Mouse (Mus musculus): ENCODE data around the gene Plcxd2. TPM values are rescaled to one million over a fixed set of nuclear protein-coding genes. Genes with fewer than 3 reads are reported as not detected.
A peak's percentile ranks its signal among the peaks of the same experiment; 100 is the strongest.

Gene Plcxd2
- polyA plus RNA-seq, 1 experiment: 16.2 TPM

DNA sequence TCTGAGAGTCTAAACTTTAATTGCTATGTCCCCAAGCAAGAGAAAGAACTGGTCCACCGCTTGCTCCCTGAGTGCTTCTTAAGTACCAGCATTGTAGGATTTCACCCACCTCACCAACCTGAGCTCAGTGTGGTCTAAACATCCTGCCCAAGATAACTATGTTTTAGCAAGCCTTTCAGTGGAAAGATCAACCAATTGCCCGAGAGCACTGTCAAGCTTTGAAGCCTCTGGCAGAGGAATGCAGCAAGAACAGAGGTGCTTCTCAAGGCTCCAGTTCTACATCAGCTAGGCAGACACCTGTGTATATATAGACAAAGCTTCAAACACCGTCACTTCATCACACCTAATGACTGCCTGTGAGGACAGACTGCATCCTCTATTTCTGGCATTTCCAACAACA is 1.3 kb downstream of the Plcxd2 start:
- DNase-seq: peak; percentile 38
- H3K36me3 ChIP-seq (ENCODE audit: control insufficient read depth, insufficient read depth, low read length): no peaks in the 10 kb centered on the region
- WGBS: 22% methylated on average over 3 of the region's 3 CpGs
- H3K4me3 ChIP-seq (ENCODE audit: control insufficient read depth, insufficient read depth, low read length): no peak overlapping the region; the same call in 1 of the 2 replicates
- peaks cover 18% of the 10 kb centered on the region for H3K4me1 ChIP-seq (replicated peaks; ENCODE audit: control insufficient read depth, insufficient read depth, low read length)
- TF ChIP-seq CTCF (IDR thresholded peaks at IDR 0.05; ENCODE audit: borderline replicate concordance, control insufficient read depth, extremely low read depth, insufficient read depth, low read length, poor library complexity) (no peak), POLR2A (IDR thresholded peaks at IDR 0.05; ENCODE audit: control insufficient read depth, extremely low read depth, insufficient read depth, low read length, poor library complexity) (no peak)
- no peaks in the 10 kb centered on the region for H3K27me3 ChIP-seq (ENCODE audit: control insufficient read depth, insufficient read depth, low read length)
- peak overlapping the region; percentile 62; the same call in 1 of the 2 replicates for H3K27ac ChIP-seq (ENCODE audit: control insufficient read depth, insufficient read depth, low read length)

DNA sequence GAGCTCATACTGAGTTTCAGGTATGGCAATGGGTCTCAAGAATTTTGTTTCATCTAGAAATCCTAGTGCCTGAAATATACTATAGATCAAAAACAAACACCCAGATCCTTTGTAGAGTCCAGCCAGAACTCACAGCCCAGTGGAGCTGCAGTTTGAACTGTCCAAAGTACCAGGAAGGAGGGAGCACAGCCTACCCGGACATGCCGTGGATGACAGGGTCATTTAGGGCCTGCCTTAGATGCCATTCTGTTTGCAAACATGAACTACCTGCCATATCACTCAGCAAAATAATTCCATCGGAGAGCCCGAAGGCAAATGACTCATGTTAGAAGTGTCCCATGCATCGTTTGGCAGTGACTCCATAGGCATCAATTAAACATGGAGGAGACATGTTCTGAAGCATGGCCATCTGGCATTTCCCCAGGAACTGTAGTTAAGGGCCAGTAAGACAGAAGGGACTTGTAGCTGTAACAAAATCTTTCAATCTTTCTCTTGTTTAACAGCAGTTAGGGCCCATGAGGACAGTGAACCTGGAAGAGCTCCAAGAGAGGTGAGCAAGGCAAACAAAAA is 1.9 kb downstream of the Plcxd2 start:
- Histone ChIP-seq H3K27me3 (ENCODE audit: control insufficient read depth, insufficient read depth, low read length) (no peaks in the 10 kb centered on the region), H3K27ac (ENCODE audit: control insufficient read depth, insufficient read depth, low read length) (peak overlapping the region; percentile 62; the same call in 1 of the 2 replicates), H3K4me3 (ENCODE audit: control insufficient read depth, insufficient read depth, low read length) (no peak overlapping the region; the same call in 1 of the 2 replicates), H3K36me3 (ENCODE audit: control insufficient read depth, insufficient read depth, low read length) (no peaks in the 10 kb centered on the region), H3K4me1 (replicated peaks; ENCODE audit: control insufficient read depth, insufficient read depth, low read length) (peaks cover 20% of the 10 kb centered on the region)
- WGBS: 91% methylated on average over 5 of the region's 5 CpGs
- DNase-seq: no peak
- TF ChIP-seq CTCF (IDR thresholded peaks at IDR 0.05; ENCODE audit: borderline replicate concordance, control insufficient read depth, extremely low read depth, insufficient read depth, low read length, poor library complexity) (no peak), POLR2A (IDR thresholded peaks at IDR 0.05; ENCODE audit: control insufficient read depth, extremely low read depth, insufficient read depth, low read length, poor library complexity) (no peak)

DNA sequence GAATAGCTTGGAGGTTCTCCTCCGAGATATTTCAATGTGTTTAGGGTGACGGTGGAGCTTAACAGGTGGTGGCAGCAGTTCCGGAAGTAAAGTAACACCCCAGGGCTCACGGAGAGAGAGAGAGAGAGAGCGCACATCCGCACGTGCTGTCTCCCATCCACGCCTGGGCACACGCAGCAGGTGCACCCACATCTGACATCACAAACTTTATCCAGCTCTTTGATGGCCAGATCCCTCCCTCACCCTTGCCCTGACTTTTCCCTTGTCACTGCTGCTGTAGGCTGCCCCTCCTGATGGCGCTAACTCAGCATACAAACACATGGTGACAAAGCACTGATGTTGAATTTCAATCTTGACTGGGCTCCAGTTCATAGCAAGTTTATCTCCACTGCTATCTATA is 3.8 kb downstream of the Plcxd2 start:
- Histone ChIP-seq H3K4me3 (ENCODE audit: control insufficient read depth, insufficient read depth, low read length) (no peak overlapping the region), H3K4me1 (replicated peaks; ENCODE audit: control insufficient read depth, insufficient read depth, low read length) (peaks cover 29% of the 10 kb centered on the region)
- WGBS: 16% methylated on average over 10 of the region's 10 CpGs

DNA sequence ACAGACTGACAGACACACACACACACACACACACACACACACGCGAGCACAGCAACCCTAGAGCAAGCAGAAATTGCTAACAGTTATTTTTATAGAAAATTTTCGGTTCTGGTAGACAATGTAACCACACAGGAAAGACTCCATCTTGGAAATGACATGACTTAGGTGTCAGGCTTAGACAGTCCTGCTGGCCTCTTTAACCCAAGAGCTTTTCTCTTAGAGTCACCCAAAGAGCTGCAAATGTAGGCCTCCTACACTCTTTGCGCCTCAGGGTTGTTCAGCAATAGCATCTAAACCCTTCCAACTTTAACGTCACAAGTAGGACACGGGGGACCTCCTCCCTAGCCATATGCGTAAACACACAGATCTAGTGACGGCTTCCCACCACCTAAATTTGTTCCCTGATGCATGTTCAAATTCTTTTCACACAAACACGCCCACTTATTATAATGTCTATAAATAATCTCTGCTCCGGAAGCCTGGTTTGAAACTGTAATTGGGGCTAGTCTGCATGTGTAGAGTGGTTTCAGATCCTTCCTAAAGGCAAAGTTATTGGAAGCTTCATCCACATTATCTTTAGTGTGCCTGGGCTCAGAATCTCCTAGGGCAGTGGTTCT is 8.4 kb downstream of the Plcxd2 start:
- TF ChIP-seq CTCF (IDR thresholded peaks at IDR 0.05; ENCODE audit: borderline replicate concordance, control insufficient read depth, extremely low read depth, insufficient read depth, low read length, poor library complexity) (no peak), POLR2A (IDR thresholded peaks at IDR 0.05; ENCODE audit: control insufficient read depth, extremely low read depth, insufficient read depth, low read length, poor library complexity) (no peak)
- Histone ChIP-seq H3K4me3 (ENCODE audit: control insufficient read depth, insufficient read depth, low read length) (no peak overlapping the region), H3K36me3 (ENCODE audit: control insufficient read depth, insufficient read depth, low read length) (0 out of 2 replicates have a peak, but pooled peaks cover 4% of the 10 kb centered on the region), H3K27me3 (ENCODE audit: control insufficient read depth, insufficient read depth, low read length) (no peaks in the 10 kb centered on the region), H3K4me1 (replicated peaks; ENCODE audit: control insufficient read depth, insufficient read depth, low read length) (peaks cover 37% of the 10 kb centered on the region), H3K27ac (ENCODE audit: control insufficient read depth, insufficient read depth, low read length) (peak overlapping the region; percentile 60)
- no peak for DNase-seq
- 33% methylated on average over 10 of the region's 10 CpGs for WGBS

More for the DNA sequence above, 3.8 kb downstream of the Plcxd2 start:
- peak overlapping the region; percentile 24; the same call in 1 of the 2 replicates for H3K27ac ChIP-seq (ENCODE audit: control insufficient read depth, insufficient read depth, low read length)
- H3K27me3 ChIP-seq (ENCODE audit: control insufficient read depth, insufficient read depth, low read length): no peaks in the 10 kb centered on the region
- peak; percentile 70 for DNase-seq
- TF ChIP-seq POLR2A (IDR thresholded peaks at IDR 0.05; ENCODE audit: control insufficient read depth, extremely low read depth, insufficient read depth, low read length, poor library complexity): no peak
- peak; percentile 33; the same call in 1 of the 2 replicates for TF ChIP-seq CTCF (IDR thresholded peaks at IDR 0.05; ENCODE audit: borderline replicate concordance, control insufficient read depth, extremely low read depth, insufficient read depth, low read length, poor library complexity)
- H3K36me3 ChIP-seq (ENCODE audit: control insufficient read depth, insufficient read depth, low read length): no peaks in the 10 kb centered on the region

DNA sequence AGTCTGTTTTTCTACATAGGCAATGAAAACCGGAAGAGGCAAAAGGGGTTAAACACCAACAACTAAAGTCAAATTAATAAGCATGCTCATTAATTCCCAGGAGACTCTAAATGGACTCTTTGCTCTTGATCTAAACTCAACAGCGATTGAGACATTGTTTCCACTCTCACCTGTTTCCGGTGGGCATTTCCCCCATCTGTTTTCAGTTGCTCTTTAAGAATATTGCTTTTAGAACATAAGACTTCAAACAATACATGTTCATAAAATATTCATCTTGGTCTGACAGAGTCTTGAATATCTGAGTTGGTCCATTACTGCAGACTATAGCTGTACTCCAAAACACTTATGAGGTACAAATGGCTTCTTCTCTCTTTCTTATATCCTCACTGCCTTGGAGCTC is 9.0 kb downstream of the Plcxd2 start:
- Histone ChIP-seq H3K36me3 (ENCODE audit: control insufficient read depth, insufficient read depth, low read length) (0 out of 2 replicates have a peak, but pooled peaks cover 4% of the 10 kb centered on the region), H3K27me3 (ENCODE audit: control insufficient read depth, insufficient read depth, low read length) (no peaks in the 10 kb centered on the region), H3K4me1 (replicated peaks; ENCODE audit: control insufficient read depth, insufficient read depth, low read length) (peaks cover 36% of the 10 kb centered on the region), H3K4me3 (ENCODE audit: control insufficient read depth, insufficient read depth, low read length) (no peak overlapping the region), H3K27ac (ENCODE audit: control insufficient read depth, insufficient read depth, low read length) (no peak overlapping the region; the same call in 1 of the 2 replicates)
- WGBS: 73% methylated on average over 3 of the region's 3 CpGs
- no peak for DNase-seq
- TF ChIP-seq POLR2A (IDR thresholded peaks at IDR 0.05; ENCODE audit: control insufficient read depth, extremely low read depth, insufficient read depth, low read length, poor library complexity) (no peak), CTCF (IDR thresholded peaks at IDR 0.05; ENCODE audit: borderline replicate concordance, control insufficient read depth, extremely low read depth, insufficient read depth, low read length, poor library complexity) (no peak)

DNA sequence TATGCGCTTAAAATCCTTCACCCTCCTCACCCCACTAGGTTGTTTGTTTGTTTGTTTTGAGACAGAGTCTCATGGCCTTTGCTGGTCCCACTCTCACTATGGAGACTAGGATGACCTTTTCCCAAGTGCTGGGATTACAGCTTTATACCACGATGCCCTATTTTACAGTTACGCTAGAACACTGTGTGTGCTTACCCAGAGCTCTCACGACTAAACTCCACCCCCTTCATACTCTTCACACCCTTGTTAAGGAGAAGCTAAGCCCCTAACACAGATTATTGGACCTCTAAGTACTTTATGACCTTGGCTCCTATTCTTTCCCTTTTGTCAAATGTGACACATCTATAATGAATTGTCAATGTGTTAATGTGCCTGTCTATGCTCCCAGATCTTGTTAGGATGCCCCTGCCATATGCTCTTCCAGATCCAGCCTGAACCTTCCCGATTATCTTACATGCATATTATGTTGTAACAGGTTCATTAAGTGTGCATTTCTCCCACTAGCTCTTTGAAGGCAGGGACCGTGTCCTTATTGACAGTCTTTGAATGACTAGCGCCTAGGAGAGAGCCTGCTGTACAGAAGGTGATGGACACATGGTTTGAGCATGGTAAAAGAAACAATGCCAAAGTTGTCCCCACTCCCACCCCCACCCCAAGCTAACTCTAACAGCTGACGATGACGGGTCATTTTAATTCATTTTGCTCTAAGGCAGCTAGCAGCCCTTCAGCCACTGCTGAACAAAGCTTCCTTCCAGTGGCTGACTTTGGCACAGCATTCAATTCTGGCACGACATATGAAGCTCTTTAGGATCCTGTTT is 10.4 kb downstream of the Plcxd2 start:
- DNase-seq: no peak
- no peak for TF ChIP-seq CTCF (IDR thresholded peaks at IDR 0.05; ENCODE audit: borderline replicate concordance, control insufficient read depth, extremely low read depth, insufficient read depth, low read length, poor library complexity)
- TF ChIP-seq POLR2A (IDR thresholded peaks at IDR 0.05; ENCODE audit: control insufficient read depth, extremely low read depth, insufficient read depth, low read length, poor library complexity): no peak
- Histone ChIP-seq H3K4me1 (replicated peaks; ENCODE audit: control insufficient read depth, insufficient read depth, low read length) (peaks cover 27% of the 10 kb centered on the region), H3K27ac (ENCODE audit: control insufficient read depth, insufficient read depth, low read length) (no peak overlapping the region), H3K36me3 (ENCODE audit: control insufficient read depth, insufficient read depth, low read length) (0 out of 2 replicates have a peak, but pooled peaks cover 4% of the 10 kb centered on the region), H3K4me3 (ENCODE audit: control insufficient read depth, insufficient read depth, low read length) (no peak overlapping the region), H3K27me3 (ENCODE audit: control insufficient read depth, insufficient read depth, low read length) (no peaks in the 10 kb centered on the region)
- WGBS: 91% methylated on average over 10 of the region's 10 CpGs

Data from thymus, adult 2 months (tissue).